Mouse (Mus musculus) heart, adult 11 months (tissue): Measurements from ENCODE around the gene Olfr1124.
"Not testable (repeated sequence)": the region's sequence is repeated elsewhere in the genome, so short reads cannot be mapped to it uniquely, and the experiment has no call there.

Experiments
- DNase-seq: peaks from one replicate; pipeline ENCODE4 v3.0.0; 2022

The Olfr1124 gene

DNA sequence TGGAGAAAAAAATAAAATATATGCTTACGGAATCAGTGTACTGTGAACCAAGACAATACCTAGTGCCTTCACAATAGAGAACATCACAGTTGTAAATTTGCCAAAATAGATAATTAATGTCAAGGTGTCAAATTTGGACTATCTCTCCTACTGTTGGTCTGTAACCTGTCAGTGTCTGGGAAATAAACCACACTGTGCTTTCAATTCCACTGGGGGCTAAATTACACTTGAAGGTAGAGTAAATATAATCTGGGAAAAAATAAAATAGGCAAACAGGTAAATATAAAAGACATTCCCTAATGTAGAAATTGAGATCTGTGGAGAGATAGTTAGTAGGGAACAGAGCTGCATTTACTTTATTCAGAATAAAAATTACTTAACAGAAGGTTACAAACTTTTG, at the start of gene Olfr1124:
Olfr1124 (plus strand) TSS at position 301 of the 400 bp plus-strand sequence.
- no peak for DNase-seq

DNA sequence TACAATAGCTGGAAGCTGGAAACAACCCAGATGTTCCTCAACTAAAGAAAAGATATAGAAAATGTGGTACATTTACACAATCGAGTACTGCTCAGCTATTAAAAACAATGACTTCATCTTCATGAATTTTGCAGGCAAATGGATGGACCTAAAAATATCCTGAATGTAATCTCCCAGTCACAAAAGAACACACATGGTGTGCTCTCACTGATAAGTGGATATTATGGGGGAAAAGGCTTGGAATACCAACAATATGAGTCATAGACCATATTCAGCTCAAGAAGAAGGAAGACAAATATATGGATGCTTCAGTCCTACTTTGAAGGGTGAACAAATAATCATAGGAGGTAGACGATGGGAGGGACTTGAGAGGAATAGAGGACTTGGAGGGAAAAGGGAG, 46.1 kb upstream of the Olfr1124 start:
- no peak for DNase-seq

- no peak for DNase-seq
Measured at GRCm38 (mm10) chr2:87385549-87385948, 44.5 kb upstream of the Olfr1124 start, which contains the start of gene Olfr1122. Gene Olfr1122 (plus strand): TSS chr2:87385849.

DNA sequence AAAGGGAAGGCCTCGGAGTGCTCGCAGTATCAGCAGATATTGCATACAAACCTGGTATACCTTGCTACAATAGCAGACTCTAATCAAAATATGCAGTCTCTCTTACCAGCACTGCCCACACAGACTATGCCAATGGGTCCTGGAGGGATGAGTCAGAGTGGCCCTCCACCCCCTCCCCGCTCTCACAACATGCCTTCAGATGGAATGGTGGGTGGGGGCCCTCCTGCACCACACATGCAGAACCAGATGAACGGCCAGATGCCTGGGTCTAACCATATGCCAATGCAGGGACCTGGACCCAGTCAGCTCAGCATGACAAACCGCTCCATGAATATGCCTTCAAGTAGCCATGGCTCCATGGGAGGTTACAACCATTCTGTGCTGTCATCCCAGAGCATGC, 36.5 kb upstream of the Olfr1124 start:
- DNase-seq = not testable (repeated sequence)

GRCm38 (mm10) chr2:87394686-87395085, 35.4 kb upstream of the Olfr1124 start:
- DNase-seq = not testable (repeated sequence)

DNA sequence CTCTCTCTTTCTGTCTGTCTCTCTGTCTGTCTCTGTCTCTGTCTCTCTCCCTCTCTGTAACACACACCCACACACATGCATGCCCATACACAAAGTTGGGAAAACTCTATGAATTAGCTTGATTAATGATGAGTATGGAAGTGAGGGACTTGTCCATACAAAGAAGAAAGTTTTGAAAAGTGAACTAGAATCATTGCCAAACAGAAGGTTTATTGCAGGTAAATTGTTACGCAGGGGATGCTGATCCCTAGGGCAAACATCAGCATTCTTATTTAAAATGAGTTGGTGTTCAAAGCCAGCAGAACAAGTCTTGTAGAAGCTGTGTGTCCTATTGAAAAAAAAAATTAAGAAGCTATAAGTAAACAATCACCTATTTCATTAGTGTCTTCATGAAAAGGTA, 13.7 kb upstream of the Olfr1124 start, which contains the start of gene Olfr1123:
Olfr1123 (plus strand) TSS at position 301 of the 400 bp plus-strand sequence.
- DNase-seq = no peak

GRCm38 (mm10) chr2:87437731-87438130, 7.7 kb downstream of the Olfr1124 start:
- DNase-seq = no peak

DNA sequence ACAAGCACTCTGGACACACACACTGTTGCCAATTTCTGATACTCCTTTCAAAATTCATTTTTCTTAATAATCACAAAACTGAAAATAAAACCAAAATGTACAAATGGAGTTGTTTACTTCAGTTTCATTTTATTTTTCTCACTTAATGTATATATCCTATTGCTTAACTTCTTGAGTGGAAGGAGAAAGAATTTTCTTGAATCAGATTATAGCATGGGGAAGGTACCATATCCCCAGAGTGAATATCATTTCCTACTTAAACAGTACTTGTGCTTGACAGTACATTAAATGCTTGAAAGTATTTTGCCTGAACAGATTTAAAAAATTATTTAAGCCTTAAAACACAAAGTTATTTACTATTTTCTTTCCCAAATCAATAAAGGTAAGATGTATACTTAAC, 23.6 kb downstream of the Olfr1124 start, which contains the start of gene Olfr1126:
Olfr1126 (plus strand) TSS at position 301 of the 400 bp plus-strand sequence.
- DNase-seq = no peak

- no peak for DNase-seq
Measured at GRCm38 (mm10) chr2:87461769-87462168, 31.7 kb downstream of the Olfr1124 start.

DNA sequence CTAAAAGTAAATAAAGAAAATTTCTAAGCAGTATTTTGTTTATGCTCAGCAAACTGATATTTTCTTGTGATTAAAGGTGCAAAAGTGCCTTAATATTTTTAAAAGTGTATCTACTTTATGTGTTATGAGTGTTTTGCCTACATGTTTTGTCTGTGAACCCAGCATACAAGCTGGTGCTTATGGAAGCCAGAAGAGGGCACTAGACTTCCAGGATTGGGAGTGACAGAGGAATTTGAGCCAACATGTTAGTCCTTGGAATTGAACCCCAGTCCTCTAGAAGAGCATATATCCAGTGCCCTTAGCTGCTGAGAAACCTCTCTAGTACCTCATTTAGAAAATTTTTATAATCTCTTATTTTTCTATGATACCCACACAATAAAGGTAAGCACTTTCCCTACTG, 50.1 kb downstream of the Olfr1124 start:
- DNase-seq = no peak

DNA sequence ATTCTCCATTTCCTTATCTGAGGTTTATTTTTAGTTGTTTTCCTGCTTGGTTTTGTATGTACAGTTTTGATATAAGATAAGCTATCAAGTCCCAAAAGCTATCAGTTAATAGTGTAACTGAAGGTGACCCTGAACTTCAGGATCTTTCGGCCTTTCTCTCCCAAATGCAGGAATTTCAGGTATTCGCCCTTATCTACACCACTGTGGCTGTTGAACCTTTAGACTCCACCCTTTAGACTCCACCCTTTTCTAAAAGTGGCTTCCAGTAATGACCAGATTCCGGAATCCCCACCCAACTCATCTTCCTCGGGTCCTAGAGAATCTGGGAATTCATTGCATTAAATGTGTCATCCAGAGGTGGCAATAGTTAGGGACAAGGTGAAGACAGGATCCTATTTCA, 51.1 kb downstream of the Olfr1124 start:
- peak; percentile 57 for DNase-seq

DNA sequence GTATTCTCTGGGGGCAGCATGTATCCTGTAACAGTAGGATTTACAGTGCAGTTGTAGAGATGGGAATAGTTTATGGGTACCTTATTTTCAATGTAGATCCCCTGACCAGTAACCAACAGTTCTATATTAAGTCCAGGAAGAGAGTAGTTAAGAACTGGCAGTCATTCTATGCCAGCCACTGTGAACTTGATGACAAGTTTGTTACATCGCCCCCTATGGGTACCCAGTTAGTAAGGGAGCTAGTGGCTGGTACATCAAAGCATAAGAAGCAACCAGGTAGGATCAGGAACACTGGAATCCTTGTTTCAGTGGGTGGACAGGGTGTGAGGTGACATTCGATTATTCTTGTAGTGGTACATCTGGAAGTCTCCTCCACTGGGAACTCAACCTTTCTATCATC, 52.2 kb downstream of the Olfr1124 start:
- peak; percentile 59 for DNase-seq
